Mouse (Mus musculus): ENCODE results near the gene Limd1. TPM values are rescaled to one million over a fixed set of nuclear protein-coding genes. Genes with fewer than 3 reads are reported as not detected.

Limd1 gene
- total and polyA plus RNA-seq, 3 experiments = 32.6 to 37.5 TPM; not detected in 1

GRCm38 (mm10) chr9:123485561-123485960 lies 7.1 kb downstream of the Limd1 start:
- peaks cover 74% of the 10 kb centered on the region for H3K79me2 ChIP-seq (ENCODE audit: control insufficient read depth, insufficient read depth, low read length, poor library complexity)
- H3K4me3 ChIP-seq (ENCODE audit: control insufficient read depth in 1 of 2, insufficient read depth in 1 of 2, low read depth in 2 of 2, low read length in 2 of 2) = no peak overlapping the region
- H3K9me3 ChIP-seq (replicated peaks; ENCODE audit: insufficient read depth, low read length) = no peaks in the 10 kb centered on the region
- no peak for DNase-seq (ENCODE audit: low read depth, low spot score)
- peaks cover 6 to 36% of the 10 kb centered on the region in 2 experiments for H3K4me1 ChIP-seq (ENCODE audit: control insufficient read depth in 1 of 2, insufficient read depth in 2 of 2, low read length in 2 of 2)
- H3K27me3 ChIP-seq (ENCODE audit: control insufficient read depth in 1 of 2, insufficient read depth in 2 of 2, low read length in 2 of 2) = no peaks in the 10 kb centered on the region
- H3K36me3 ChIP-seq (ENCODE audit: control insufficient read depth in 1 of 2, insufficient read depth in 2 of 2, low read length in 2 of 2) = peaks cover 2 to 26% of the 10 kb centered on the region in 2 experiments; a peak in 3 of 4 replicates
- no peak overlapping the region for H3K9ac ChIP-seq (ENCODE audit: control insufficient read depth, low read depth, low read length, poor library complexity, severe bottlenecking)
- no peak overlapping the region for H3K27ac ChIP-seq (ENCODE audit: control insufficient read depth, low read depth, low read length)
- TF ChIP-seq RAD21 (IDR thresholded peaks at IDR 0.05; ENCODE audit: low read depth, low read length) (no peak), POLR2AphosphoS2 (IDR thresholded peaks at IDR 0.05; ENCODE audit: low read length) (no peak), POLR2A (IDR thresholded peaks at IDR 0.05; ENCODE audit: control insufficient read depth in 1 of 2, insufficient read depth in 1 of 2, low read depth in 1 of 2, low read length in 2 of 2, poor library complexity in 1 of 2) (no peak), ZNF384 (IDR thresholded peaks at IDR 0.05; ENCODE audit: low read depth, low read length) (no peak), SIN3A (IDR thresholded peaks at IDR 0.05; ENCODE audit: low read length) (no peak), MAX (IDR thresholded peaks at IDR 0.05; ENCODE audit: low read length) (no peak), E2F4 (IDR thresholded peaks at IDR 0.05; ENCODE audit: borderline replicate concordance, low read depth, low read length) (no peak)

GRCm38 (mm10) chr9:123486635-123487034 lies 8.1 kb downstream of the Limd1 start:
- H3K9me3 ChIP-seq (replicated peaks; ENCODE audit: insufficient read depth, low read length) = no peaks in the 10 kb centered on the region
- peaks cover 70% of the 10 kb centered on the region for H3K79me2 ChIP-seq (ENCODE audit: control insufficient read depth, insufficient read depth, low read length, poor library complexity)
- H3K27ac ChIP-seq (ENCODE audit: control insufficient read depth, low read depth, low read length) = no peak overlapping the region
- H3K9ac ChIP-seq (ENCODE audit: control insufficient read depth, low read depth, low read length, poor library complexity, severe bottlenecking) = no peak overlapping the region
- no peak for DNase-seq (ENCODE audit: low read depth, low spot score)
- H3K4me1 ChIP-seq (ENCODE audit: control insufficient read depth in 1 of 2, insufficient read depth in 2 of 2, low read length in 2 of 2) = peaks cover 6 to 31% of the 10 kb centered on the region in 2 experiments
- peaks cover 2 to 20% of the 10 kb centered on the region in 2 experiments; a peak in 3 of 4 replicates for H3K36me3 ChIP-seq (ENCODE audit: control insufficient read depth in 1 of 2, insufficient read depth in 2 of 2, low read length in 2 of 2)
- H3K4me3 ChIP-seq (ENCODE audit: control insufficient read depth in 1 of 2, insufficient read depth in 1 of 2, low read depth in 2 of 2, low read length in 2 of 2) = no peak overlapping the region
- TF ChIP-seq UBTF (IDR thresholded peaks at IDR 0.05; ENCODE audit: borderline replicate concordance, insufficient read depth, low read depth, low read length) (no peak), ELF1 (IDR thresholded peaks at IDR 0.05; ENCODE audit: low read depth, low read length) (no peak), ZKSCAN1 (IDR thresholded peaks at IDR 0.05; ENCODE audit: low read depth, low read length) (no peak), CHD2 (IDR thresholded peaks at IDR 0.05; ENCODE audit: low read length) (no peak), USF2 (IDR thresholded peaks at IDR 0.05; ENCODE audit: borderline replicate concordance in 1 of 2, insufficient read depth in 1 of 2, low read depth in 1 of 2, low read length in 2 of 2) (no peak), POLR2A (IDR thresholded peaks at IDR 0.05; ENCODE audit: control insufficient read depth in 1 of 2, insufficient read depth in 1 of 2, low read depth in 1 of 2, low read length in 2 of 2, poor library complexity in 1 of 2) (no peak), MAZ (IDR thresholded peaks at IDR 0.05; ENCODE audit: low read depth, low read length) (no peak), CTCF (IDR thresholded peaks at IDR 0.05 in 2 of 3, conservative IDR thresholded peaks at IDR 0.05 in 1 of 3; ENCODE audit: control insufficient read depth in 1 of 3, insufficient read depth in 1 of 3, low read depth in 2 of 3, low read length in 3 of 3, poor library complexity in 1 of 3, severe bottlenecking in 1 of 3) (no peak), MEF2A (IDR thresholded peaks at IDR 0.05; ENCODE audit: extremely low read depth, insufficient replicate concordance, low read depth, low read length, poor library complexity, severe bottlenecking) (no peak), ZC3H11A (IDR thresholded peaks at IDR 0.05; ENCODE audit: low read depth, low read length) (no peak)
- H3K27me3 ChIP-seq (ENCODE audit: control insufficient read depth in 1 of 2, insufficient read depth in 2 of 2, low read length in 2 of 2) = no peaks in the 10 kb centered on the region
